In the genomic region with DNA sequence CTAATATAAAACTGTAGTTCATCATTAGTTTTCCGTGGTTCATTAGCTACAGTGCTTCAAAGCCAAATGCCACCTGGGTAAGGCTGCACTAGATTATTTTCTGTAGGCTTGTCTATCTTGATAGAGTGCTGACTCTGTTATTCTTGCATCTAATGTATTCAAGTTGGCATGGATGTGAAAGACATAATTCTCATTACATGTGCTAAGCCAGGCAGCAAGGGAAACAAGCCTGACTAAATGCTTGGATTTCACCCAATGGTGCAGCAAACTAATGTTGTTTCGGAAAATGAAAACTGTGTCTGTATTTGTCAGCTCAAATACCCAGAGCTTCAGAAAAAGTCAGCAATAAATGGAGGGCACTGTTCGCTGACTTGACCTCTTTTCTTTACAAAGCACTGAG, we compare ENCODE assay signal across 11 mouse cellular contexts.
DNase-seq lines count a peak whose midpoint lies in the region.
"Had no signal": no experiment of that assay in that cellular context is flagged by ENCODE, and none has a peak within 500 bp of the region (broad histone marks: within the 10 kb centered on the region; RNA-seq: fewer than 3 reads in every experiment).

No protein-coding gene starts in this region.

- intact Hi-C loops in left cerebral cortex, postnatal 4 days (cut with DNase I), result no loop called here

- peak; percentile 13 to 34 for DNase-seq in frontal cortex, adult 2 months (ENCODE audit: extremely low spot score in 1 of 2, low spot score in 1 of 2)
- DNase-seq in frontal cortex, postnatal 14 days (ENCODE audit: low spot score in 2 of 2), result no peak
- DNase-seq in left cerebral cortex, postnatal 4 days, result peak; percentile 3
- DNase-seq in left cerebral cortex, adult 18-20 months (ENCODE audit: low spot score in 2 of 2), result no peak
- peak; percentile 36 for DNase-seq in brain, embryonic 18.5 days (ENCODE audit: low read depth, low spot score)
- peak; percentile 58 for DNase-seq in layer of hippocampus, adult 9-11 months
- no peak for DNase-seq in kidney, postnatal 4 days
- DNase-seq: adrenal gland, postnatal 25 days; heart, postnatal 14 days; kidney, postnatal 14 days; lung, postnatal 14 days had no signal

Comparison
In these comparisons a context has a peak if more than half of its experiments do, and no peak if none do; other contexts are left out.
1. DNase-seq: peak in frontal cortex, adult 2 months (2 of 2), left cerebral cortex, postnatal 4 days (single experiment), brain, embryonic 18.5 days (single experiment) and layer of hippocampus, adult 9-11 months (single experiment); none in frontal cortex, postnatal 14 days (0 of 2), left cerebral cortex, adult 18-20 months (0 of 2) and kidney, postnatal 4 days (0 of 2).